Mouse (Mus musculus) erythroblast, embryonic 14.5 days (primary cell): Measurements from ENCODE around the gene Apoc4.

Source experiments
- GATA1 ChIP-seq: IDR thresholded peaks from 2 replicates; pipeline ENCODE4 v1.6.1; 2012; ENCODE audit warnings: low read length, inconsistent platforms, mixed read lengths
- TAL1 ChIP-seq: IDR thresholded peaks from 3 replicates; pipeline ENCODE4 v1.6.1; 2012; ENCODE audit warnings: low read length, inconsistent platforms, mixed read lengths

- TF ChIP-seq GATA1 (no peak), TAL1 (no peak)
Observed at GRCm38 (mm10) chr7:19691434-19691833, 10.2 kb upstream of the Apoc4 start.
